In the genomic region with DNA sequence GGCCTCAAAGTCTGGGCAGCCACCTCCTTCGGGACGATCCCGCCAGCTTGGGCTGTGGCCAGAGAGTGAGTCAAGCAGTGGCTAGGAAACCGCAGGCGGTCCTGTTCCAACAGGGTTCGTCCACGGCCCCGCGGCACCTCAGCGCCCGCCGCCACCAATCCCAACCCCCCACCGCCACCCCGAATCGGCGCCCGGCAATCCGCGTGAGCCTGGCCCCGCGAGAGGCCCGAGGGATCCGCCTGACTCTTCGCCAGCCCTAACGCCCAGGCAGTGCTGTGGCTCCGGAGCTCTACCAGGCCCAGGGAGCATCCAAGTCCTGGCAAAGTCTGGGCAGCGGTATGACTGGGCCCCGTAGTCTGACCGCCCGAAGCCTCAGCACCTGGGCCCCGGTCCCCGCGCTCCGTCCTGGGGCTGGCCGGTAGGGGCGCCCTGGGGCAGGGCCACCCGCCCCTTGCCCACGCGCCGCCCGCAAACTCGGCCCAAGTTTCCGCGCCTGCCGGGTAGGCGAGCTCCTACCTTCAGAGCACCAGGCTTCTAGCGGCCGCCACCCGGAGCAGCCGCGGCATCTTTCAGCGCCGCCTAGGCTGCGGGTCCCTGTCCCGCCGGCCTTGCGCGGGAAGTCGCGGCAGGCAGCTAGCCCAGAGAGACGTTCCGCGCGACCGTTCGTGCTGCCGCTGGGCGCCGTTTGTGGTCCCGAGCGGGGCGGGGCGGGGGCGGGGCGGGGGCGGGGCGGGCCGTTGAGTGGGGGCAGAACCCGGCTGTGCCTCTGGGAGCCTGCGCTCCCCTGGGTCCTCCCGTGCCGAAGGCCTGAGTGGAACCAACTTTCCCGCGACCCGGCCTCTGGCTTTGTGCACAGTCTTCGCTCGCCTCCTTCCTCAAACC, we compare ENCODE assay signal across 1 mouse cellular context.
TF ChIP-seq lines count a peak whose summit lies in the region.

Gene 1700017B05Rik (minus strand): TSS at position 700 of the 882 bp plus-strand sequence.

TF ChIP-seq in CH12.LX, 34 proteins besides CTCF, POLR2A, EP300 and RAD21:
- TF ChIP-seq MAZ (IDR thresholded peaks at IDR 0.05; ENCODE audit: low read depth, low read length) = no peak
- TF ChIP-seq JUND (conservative IDR thresholded peaks at IDR 0.05; ENCODE audit: low read depth, low read length) = no peak
- no peak; the same call in 1 of the 2 replicates for TF ChIP-seq MEF2A (IDR thresholded peaks at IDR 0.05; ENCODE audit: borderline replicate concordance, low read depth, low read length)
- TF ChIP-seq MXI1 (IDR thresholded peaks at IDR 0.05; ENCODE audit: low read depth, low read length) = peak; percentile 58; the same call in 1 of the 2 replicates
- TF ChIP-seq BHLHE40 (IDR thresholded peaks at IDR 0.05; ENCODE audit: low read depth, low read length) = peak; percentile 93
- TF ChIP-seq TBP (conservative IDR thresholded peaks at IDR 0.05; ENCODE audit: low read depth, low read length) = 0 out of 2 replicates have a peak, but pooled peaks have one; percentile 46
- peak; percentile 42; the same call in 1 of the 2 replicates for TF ChIP-seq IRF4 (IDR thresholded peaks at IDR 0.05; ENCODE audit: low read depth, low read length)
- no peak for TF ChIP-seq PAX5 (IDR thresholded peaks at IDR 0.05; ENCODE audit: low read length)
- no peak for TF ChIP-seq HCFC1 (IDR thresholded peaks at IDR 0.05; ENCODE audit: low read depth, low read length)
- TF ChIP-seq MAX (IDR thresholded peaks at IDR 0.05; ENCODE audit: low read length) = peak; percentile 8; the same call in 1 of the 2 replicates
- peak; percentile 54; the same call in 1 of the 2 replicates for TF ChIP-seq POLR2AphosphoS2 (IDR thresholded peaks at IDR 0.05; ENCODE audit: low read depth, low read length)
- TF ChIP-seq UBTF (IDR thresholded peaks at IDR 0.05; ENCODE audit: low read depth, low read length) = peak; percentile 90
- TF ChIP-seq ETS1 (conservative IDR thresholded peaks at IDR 0.05; ENCODE audit: low read depth, low read length) = no peak; the same call in 1 of the 2 replicates
- TF ChIP-seq ZKSCAN1 (IDR thresholded peaks at IDR 0.05; ENCODE audit: borderline replicate concordance, low read depth, low read length) = no peak
- TF ChIP-seq KAT2A (IDR thresholded peaks at IDR 0.05; ENCODE audit: insufficient replicate concordance, low read length) = 0 out of 2 replicates have a peak, but pooled peaks have one; percentile 8
- peak; percentile 77 for TF ChIP-seq NELFE (IDR thresholded peaks at IDR 0.05; ENCODE audit: low read depth, low read length)
- TF ChIP-seq ZMIZ1 (IDR thresholded peaks at IDR 0.05; ENCODE audit: low read depth, low read length) = peak; percentile 64
- TF ChIP-seq SMC3 (IDR thresholded peaks at IDR 0.05; ENCODE audit: low read depth, low read length) = 0 out of 2 replicates have a peak, but pooled peaks have one; percentile 25
- TF ChIP-seq MAFK (IDR thresholded peaks at IDR 0.05; ENCODE audit: insufficient replicate concordance, low read length) = no peak
- no peak for TF ChIP-seq MYC (IDR thresholded peaks at IDR 0.05; ENCODE audit: low read depth, low read length)
- TF ChIP-seq USF1 (IDR thresholded peaks at IDR 0.05; ENCODE audit: low read depth, low read length) = no peak
- no peak; the same call in 1 of the 2 replicates for TF ChIP-seq SIN3A (IDR thresholded peaks at IDR 0.05; ENCODE audit: low read length)
- no peak for TF ChIP-seq JUN (IDR thresholded peaks at IDR 0.05; ENCODE audit: insufficient read depth, low read depth, low read length)
- no peak for TF ChIP-seq CHD2 (IDR thresholded peaks at IDR 0.05; ENCODE audit: low read length)
- TF ChIP-seq USF2 (conservative IDR thresholded peaks at IDR 0.05; ENCODE audit: low read depth, low read length) = no peak
- peak; percentile 30; the same call in 1 of the 2 replicates for TF ChIP-seq ELF1 (IDR thresholded peaks at IDR 0.05; ENCODE audit: low read depth, low read length)
- 0 out of 2 replicates have a peak, but pooled peaks have one; percentile 28 for TF ChIP-seq RCOR1 (conservative IDR thresholded peaks at IDR 0.05; ENCODE audit: low read depth, low read length)
- TF ChIP-seq NRF1 (IDR thresholded peaks at IDR 0.05; ENCODE audit: low read depth, low read length) = peak; percentile 51
- TF ChIP-seq TCF12 (IDR thresholded peaks at IDR 0.05; ENCODE audit: low read depth, low read length) = peak; percentile 74
- TF ChIP-seq E2F4 (IDR thresholded peaks at IDR 0.05; ENCODE audit: insufficient replicate concordance, low read depth, low read length) = no peak
- no peak for TF ChIP-seq ZNF384 (IDR thresholded peaks at IDR 0.05; ENCODE audit: low read depth, low read length)
- no peak; the same call in 1 of the 2 replicates for TF ChIP-seq CHD1 (IDR thresholded peaks at IDR 0.05; ENCODE audit: low read depth, low read length)
- no peak for TF ChIP-seq ZC3H11A (IDR thresholded peaks at IDR 0.05; ENCODE audit: low read depth, low read length)
- TF ChIP-seq GABPA (IDR thresholded peaks at IDR 0.05; ENCODE audit: insufficient replicate concordance, low read depth, low read length) = no peak
TF ChIP-seq in CH12.LX: peak in this region for 15.
